Mouse (Mus musculus) spleen, postnatal 14 days (tissue): Measurements from ENCODE around the gene Ell3.
A peak's percentile ranks its signal among the peaks of the same experiment; 100 is the strongest.
"Not testable (repeated sequence)": the region's sequence is repeated elsewhere in the genome, so short reads cannot be mapped to it uniquely, and the experiment has no call there.

ENCODE experiments used
- DNase-seq, 2 experiments: peaks; one replicate each; pipeline ENCODE4 v3.0.0; 2021 to 2022; ENCODE audit warnings: low spot score in 2 of 2

Ell3 gene

DNA sequence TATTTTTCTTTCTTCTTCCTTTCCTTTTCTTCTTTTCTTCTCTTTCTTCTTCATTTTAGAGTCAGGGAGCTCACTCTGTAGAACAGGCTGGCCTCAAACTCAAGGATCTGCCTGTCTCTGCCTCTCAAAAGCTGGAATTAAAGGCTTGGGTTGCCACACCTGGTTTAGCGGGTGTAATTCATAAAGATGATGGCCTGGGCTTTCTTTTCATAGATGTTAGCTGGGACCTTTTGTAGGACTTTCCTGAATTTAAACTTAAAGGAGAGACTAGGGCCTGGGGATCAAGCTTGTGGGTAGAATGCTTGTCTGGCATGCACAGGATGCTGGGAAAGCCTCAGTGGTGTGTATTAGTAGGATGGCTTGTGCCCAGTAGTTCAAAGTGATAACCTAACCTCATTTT, at the start of gene Ell3:
Gene Ell3, minus strand, starts transcription at position 101 of the 400 bp plus-strand sequence.
- no peak for DNase-seq

DNA sequence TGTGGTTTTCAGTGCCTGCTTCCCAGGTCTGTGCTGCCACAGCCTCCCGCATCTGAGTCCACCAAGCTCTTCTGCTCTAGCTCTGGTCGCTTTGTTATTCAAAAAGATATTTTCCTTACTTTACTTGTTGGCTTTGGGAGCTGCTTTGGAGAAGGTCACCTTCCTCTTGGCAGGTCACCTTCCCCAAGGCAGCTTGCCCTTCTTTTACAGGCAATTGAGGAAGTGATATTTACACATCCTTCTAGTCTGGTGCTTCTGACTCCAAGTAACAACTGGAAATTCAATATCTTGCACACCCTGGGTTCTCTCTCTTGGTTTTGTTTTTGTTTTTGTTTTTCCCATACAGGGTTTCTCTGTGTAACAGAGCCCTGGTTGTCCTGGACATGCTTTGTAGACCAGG, 40.3 kb upstream of the Ell3 start:
- DNase-seq = not testable (repeated sequence)

DNA sequence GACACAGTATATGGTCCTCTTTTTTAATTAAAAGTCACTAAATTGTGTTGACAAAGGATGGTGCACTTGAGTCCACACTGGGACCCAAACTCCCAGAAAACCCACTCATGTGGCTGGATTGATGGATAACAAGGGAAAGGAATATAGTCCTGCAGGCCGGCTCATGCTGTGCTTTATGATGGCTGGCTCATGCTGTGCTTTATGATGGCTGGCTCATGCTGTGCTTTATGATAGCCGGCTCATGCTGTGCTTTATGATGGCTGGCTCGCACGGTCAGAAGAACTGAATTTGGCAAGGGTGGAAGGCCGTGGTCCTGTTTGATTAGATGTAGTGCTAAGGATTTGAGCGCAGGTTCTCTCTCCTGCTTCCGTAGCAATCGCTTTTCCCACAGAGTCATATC, 39.5 kb upstream of the Ell3 start:
- no peak for DNase-seq

DNA sequence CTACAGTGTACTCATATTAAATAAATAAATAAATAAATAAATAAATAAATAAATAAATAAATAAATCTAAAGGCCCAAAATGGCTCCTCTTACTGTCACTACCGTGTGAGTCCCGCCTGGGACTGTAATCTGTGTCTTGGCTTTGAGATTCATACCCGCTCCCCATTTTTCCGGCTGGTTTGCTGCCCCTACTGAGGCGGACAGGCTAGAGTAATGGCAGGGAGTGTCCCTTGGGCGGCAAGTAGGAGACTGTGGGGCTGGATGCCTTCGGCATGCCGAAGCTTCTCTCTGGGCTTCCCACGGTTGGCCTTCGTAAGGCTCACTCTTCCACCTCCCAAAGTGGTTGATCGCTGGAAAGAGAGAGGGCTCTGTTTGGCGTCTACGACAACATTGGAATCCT, 36.8 kb upstream of the Ell3 start:
- DNase-seq = not testable (repeated sequence)

DNA sequence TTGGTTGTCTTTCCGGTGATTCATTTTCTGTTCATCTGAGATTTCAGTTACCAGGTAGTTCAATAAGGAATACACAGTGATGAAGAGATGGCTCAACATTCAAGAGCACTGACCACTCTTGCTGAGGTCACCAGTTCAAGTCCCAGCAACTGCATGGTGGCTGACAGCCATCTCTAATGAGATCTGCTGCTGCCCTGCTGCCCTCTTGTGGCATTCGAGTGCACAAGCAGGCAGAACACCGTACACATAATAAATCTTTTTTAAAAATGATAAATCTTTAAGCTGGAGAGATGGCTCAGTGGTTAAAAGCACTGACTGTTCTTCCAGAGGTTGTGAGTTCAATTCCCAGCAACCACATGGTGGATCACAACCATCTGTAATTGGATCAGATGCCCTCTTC, 36.4 kb upstream of the Ell3 start:
- DNase-seq = peak in 1 of 2 experiments; percentile 35

DNA sequence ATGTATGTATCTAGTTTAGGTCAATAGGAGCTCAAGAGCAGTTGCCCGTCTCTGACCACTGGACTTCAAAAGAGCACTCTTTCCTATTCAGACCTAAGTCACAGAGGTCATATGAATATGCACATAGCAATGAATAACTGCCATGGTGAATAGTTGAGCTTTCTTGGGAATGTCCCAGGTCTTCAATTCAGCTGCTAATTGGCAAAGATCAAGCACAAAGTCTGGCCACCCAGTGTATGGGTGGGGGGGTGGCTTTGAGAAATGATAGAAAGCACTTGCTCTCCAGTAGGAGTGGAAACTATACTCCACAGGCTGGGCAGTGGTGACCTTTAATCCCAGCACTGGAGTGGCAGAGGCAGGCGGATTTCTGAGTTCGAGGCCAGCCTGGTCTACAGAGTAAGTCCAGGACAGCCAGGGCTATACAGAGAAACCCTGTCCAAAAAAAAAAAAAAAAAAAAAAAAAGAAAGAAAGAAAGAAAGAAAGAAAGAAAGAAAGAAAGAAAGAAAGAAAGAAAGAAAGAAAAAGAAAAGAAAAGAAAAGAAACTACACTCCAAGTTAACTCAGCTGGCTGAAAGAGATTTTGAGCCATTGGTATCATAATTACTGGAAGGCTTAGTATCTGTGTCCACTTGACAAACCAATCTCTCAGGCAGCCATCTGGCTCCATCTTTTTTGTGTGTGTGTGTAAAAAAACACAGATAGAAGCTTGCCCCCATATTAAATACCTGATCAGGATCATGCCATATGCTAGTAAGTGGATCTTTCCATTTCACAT, 33.6 kb upstream of the Ell3 start:
- DNase-seq = no peak

DNA sequence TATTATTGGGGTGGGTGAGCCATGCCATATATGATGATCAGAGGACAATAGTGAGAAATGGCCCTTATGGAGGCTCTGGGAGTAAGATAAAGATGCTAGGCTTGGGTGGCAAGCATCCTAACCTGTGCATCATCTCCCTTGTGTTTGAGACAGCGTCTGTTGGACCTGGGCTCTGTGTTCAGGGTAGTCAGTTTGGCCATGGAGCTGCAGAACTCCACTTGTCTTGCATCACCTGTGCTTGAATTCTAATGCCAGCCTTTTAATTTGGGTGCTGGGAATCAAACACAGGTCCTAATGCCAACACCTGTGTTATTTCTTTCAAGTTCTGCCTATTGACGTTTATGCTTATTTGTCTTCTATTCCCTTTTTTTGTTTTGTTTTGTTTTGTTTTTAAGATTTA, 31.2 kb upstream of the Ell3 start:
- DNase-seq = not testable (repeated sequence)

DNA sequence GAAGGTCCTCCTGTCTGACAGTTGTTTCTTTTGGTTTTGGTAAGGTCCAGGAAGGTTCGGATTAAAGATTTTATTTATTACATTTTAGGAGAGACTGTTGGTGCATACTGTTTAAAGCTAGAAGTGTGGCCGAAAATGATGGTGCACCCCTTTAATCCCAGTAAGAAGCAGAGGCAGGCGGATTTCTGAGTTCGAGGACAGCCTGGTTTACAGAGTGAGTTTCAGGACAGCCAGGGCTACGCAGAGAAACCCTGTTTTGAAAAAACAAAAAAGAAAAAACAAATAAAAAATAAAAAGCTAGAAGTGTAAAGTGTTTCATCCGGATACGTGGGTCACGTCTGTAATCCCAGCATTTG, 30.1 kb upstream of the Ell3 start:
- DNase-seq = no peak

DNA sequence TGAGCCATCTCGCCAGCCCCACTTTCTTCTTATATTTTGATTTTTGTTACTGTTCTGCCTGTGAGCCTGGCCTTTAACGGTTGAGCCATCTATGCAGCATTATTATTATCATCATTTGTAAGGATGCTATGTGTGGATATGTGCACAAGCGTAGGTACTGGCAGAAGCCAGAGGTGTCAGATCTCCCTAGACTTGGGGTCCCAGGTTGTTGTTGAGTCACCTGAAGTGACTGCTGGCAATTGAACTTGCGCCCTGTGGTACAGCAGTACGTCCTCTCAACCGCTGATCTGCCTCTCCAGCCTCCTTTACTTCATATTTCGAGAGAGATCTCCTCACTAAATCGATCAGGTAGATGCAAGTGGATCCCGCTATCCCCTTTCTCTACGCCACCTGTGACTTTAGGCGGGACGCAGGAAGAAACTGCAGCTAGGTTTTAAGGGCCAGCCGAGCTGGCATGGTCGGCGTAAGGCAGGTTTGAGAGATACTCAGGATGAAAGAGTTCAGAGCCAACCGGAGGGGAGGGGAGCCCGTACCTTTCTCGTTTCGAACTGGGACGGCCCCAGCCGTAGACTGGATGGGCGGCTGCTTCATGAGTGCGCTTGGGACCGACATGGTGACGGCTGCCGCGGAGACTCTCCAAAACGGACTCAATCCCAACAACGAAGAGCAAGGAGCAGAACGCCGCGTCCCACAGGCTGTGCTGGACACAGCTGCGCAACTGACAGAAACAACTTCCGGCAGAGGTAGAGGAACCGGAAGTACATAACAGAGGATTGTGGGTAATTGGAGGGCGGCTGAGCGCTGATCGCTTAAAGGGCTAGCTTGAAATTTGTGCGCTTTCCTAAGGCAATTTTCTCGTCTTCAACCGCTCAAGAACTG, 29.5 kb upstream of the Ell3 start, which contains the start of gene Mfap1b:
Gene Mfap1b, minus strand, starts transcription at position 767 of the 879 bp plus-strand sequence.
- peak; percentile 54 to 63 for DNase-seq

DNA sequence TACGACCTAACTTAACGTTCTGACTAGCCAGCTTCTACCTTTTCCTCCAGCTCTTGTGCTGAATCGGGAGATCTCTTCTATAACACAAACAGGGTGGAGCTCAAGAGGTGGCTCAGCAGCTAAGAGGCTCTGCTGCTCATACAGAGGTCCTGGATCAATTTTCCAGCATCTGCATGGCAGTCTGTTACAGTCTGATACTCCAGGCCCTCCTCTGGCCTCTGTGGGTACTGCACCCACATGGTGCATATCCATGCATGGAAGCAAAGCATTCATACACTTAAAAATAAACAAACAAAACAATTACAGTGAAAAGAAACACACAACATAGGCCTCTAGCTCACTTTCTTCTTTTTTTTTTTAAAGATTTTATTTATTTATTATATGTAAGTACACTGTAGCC, 28.7 kb upstream of the Ell3 start:
- DNase-seq = not testable (repeated sequence)

DNA sequence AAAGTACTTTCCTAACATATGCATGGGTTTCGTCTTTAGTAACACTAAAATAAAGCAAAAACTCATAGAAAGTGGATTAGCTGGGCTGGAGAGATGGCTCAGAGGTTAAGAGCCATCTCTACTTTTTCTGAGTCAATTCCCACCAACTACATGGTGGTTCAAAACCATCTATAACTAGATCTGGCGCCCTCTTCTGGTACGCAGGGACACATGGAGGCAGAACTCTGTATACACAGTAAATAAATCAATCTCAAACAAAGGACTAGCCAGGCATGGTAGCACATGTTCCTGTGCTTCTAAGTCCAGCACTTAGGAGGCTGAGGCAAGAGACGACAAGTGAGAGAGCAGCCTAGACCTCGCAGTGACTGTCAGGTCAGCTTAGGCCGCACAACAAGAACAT, 24.9 kb upstream of the Ell3 start:
- not testable (repeated sequence) for DNase-seq

DNA sequence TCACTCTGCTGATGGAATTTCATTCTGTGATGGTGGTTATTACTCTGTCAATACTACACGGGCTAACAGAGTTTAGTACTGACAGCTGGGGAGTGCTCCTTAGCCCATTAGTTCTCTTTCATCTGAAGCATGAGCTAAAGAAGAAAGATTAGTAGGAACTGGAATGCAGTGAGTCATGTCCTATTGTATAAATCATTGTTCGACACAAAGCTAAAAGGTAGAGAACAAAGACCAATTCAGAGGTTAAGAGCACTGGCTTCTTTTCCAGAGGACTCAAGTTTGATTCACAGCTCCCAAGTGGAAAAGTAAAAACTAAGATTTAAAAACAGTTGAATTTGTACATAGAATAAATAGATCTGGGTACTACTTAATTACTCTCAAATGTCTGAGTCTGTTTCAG, 16.0 kb upstream of the Ell3 start:
- no peak for DNase-seq

DNA sequence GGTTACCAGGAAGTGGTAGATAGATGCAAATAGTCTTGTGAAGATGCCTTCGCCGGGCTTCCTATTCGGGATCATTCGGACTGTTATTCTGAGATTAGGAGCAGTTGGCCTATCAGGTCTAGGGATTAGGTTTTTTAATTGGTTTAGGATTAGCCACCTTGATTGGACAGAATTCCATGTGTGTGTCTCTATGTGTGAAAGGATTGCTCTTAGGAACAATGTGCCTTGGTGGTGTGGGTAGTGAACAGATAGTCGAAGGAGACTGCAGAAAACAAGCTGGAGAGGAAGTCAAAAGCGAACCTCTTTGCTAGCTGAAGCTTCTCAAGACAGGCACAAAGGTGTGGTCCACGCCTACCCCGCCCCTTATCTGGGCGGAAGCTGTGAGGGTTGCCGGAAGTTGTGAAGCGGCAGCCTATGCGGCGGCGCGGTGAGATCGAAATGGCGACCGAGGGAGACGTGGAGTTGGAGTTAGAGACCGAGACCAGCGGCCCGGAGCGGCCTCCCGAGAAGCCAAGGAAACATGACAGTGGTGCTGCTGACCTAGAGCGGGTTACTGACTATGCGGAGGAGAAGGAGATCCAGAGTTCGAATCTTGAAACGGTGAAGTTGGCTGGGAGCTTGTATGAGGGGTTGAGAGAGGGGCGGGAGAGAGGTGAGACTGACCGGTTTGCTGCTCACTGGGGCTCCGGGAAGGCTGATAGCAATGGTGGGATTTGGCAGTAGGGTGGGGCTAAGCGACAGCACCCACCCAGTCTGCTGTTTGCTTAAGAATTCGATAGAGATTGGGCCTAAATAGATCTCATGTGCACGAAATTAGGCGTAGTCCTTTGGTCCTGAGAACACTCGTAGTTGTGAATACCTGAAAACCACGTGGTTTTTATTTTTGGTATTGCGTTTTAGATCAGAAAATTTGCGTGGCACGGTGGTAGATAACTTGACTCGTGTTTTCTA, 12.9 kb upstream of the Ell3 start, which contains the start of gene Serinc4:
Gene Serinc4, minus strand, starts transcription at position 90 of the 951 bp plus-strand sequence.
- DNase-seq = peak; percentile 74 to 83

DNA sequence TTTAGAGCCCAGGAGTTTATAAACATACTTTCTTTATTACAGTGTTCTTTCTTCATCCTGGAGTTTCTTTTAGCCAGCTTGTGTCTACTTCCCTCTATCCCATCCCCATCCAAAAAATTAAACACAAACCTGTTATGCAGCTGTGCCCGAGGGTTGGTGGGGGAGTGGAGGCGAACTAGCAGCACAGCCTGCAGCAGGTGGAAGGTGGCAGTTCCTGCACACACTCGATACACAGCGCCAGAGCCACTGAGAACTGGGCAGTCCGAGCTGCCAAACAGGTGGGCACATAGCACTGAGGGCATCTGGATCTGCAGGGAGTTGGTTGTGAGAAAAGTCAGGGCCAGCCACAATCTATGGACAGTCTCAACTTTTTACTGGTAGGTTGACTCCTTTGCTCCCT, 11.5 kb upstream of the Ell3 start:
- DNase-seq = no peak

DNA sequence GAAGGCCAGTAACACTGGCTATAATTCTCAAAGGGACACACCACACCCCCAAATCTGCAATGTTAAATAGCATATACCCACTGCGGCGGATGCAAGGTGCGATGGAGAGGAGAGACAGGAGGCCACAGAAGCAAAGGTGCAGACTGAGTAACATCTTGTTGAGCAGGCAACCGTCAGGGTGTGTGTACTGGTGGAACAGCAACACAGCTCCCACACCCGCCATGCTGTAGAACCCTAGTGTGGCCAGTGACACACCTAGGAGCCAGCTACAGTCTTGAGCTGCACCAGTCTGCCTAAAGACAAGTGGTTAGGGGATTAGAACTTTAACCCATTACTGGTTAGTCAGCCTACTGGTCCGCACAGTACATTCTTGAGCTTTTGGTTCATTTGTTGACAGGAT, 9.8 kb upstream of the Ell3 start:
- no peak for DNase-seq

DNA sequence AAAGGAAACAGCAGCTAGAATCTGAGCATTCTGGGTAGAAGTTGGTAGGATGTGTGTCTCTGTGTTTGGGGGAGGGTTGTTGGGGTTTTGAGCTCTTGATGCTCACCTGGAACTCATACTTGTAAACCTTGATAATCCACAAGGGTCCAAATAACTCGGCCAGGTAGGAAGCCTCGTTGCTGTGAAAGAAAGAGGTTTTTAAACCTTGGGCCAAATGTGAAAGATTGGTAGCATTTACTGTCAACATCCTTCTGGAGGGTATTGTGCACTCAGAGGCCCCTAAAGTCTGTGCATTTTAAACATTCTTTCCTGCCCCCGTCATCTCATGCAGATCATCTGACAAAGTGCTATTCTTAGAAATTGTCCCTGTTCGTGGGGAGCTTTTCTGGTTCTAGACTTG, 8.9 kb upstream of the Ell3 start, which contains the start of gene Hypk:
Gene Hypk, plus strand, starts transcription at position 301 of the 400 bp plus-strand sequence.
- DNase-seq = no peak

DNA sequence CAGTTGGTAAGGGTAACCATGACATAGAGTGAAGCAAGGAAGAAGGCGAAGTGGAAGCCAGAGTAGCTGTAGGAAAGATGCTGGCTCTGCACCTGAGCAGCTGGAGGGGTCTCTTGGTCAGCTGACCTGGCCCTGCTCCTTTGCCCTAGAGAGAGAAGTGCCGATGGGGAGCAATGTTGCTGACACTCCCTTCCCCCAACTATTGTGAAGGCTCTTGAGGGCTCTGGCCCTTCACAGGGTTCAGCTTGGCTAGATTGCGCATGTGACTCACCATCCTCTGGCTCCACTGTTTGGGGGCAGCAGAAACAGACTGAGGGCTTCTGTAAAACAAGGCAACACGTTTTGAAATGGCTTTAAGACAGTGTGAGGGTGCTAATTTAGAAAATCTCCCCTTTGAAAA, 8.3 kb upstream of the Ell3 start:
- no peak for DNase-seq

DNA sequence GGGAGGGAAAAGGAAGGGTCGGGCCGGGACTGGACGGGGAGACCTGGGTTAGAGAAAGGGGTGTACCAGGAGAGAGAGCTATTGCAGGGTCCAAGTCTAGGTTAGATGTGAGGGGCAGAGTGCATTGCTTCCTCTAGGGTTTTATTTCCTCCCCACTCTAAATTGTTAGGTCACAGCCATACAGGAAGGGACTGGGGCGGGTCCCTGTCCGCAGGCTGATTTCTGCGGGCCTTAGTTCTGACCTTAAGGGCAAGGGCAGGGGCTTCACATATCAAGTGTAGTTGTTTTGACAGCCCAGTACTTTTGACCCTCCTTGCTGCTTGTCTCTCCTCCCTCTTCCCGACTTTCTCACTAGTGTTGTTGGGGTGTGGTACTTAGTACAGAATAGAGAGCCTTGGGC, 6.0 kb upstream of the Ell3 start:
- peak in 1 of 2 experiments; percentile 23 for DNase-seq

DNA sequence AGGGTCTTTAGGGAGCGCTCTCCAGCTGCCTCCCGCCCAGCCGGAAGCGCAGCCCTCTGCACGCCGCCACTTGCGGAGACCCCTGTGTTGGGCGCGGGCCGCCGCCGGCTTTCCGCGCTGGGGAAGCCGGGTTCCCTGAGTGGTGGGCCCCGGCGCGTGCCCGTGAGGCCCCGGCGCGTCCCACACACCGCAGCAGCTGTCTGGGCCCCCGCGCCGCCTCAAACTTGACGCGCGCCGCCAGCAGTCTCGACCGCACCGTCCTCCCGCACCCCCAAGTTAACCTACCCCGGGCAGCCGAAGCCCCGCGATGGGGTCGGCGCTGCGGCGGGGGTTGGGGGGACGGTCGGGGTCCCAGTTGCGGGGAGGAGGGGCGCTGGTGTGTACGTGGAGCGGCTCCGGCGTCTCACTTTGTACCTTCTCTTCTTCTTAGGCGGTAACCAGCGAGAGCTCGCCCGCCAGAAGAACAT, 5.5 kb upstream of the Ell3 start:
- no peak for DNase-seq

DNA sequence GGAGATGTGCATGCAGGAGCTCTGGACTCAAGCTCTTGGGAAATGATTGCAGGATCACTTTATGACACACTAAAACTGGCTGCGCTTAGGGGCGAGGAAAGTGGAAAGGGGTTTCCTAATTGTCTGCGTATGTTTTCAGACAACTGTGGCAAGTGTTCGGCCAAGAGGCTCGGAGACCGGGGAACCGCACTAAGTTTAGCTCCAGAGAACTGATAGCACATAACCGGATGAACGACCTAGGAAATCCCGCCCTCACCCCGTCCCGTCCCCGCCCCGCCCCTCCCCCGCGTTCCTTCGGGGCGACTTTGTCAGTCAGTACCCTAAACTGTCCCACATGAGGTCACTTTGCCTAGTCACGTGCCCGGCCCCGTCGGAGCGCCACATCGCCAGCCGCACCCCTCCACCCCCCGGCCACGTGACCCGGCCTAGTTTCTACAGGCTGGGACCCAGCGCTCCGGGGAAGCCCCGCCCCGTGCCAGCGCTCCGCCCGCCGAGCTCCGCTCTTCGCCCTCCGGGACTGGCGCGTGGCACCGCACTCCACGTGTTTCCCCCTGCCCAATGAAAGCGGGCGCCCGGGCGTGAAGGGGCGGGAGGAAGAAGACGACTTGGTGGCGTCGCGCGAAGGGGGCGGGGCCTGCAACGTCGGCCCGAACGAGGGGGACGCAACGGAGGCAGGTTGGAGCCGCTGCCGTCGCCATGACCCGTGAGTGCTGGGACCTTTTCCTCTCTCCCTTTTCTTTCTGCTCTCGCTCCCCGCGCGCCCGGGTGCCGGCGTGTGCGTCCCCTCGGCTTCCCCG, 4.9 kb upstream of the Ell3 start, which contains the start of gene Serf2:
Gene Serf2, plus strand, starts transcription at position 457 of the 797 bp plus-strand sequence.
- DNase-seq = peak; percentile 98
